Mouse (Mus musculus): ENCODE data around the gene Mier3.

DNA sequence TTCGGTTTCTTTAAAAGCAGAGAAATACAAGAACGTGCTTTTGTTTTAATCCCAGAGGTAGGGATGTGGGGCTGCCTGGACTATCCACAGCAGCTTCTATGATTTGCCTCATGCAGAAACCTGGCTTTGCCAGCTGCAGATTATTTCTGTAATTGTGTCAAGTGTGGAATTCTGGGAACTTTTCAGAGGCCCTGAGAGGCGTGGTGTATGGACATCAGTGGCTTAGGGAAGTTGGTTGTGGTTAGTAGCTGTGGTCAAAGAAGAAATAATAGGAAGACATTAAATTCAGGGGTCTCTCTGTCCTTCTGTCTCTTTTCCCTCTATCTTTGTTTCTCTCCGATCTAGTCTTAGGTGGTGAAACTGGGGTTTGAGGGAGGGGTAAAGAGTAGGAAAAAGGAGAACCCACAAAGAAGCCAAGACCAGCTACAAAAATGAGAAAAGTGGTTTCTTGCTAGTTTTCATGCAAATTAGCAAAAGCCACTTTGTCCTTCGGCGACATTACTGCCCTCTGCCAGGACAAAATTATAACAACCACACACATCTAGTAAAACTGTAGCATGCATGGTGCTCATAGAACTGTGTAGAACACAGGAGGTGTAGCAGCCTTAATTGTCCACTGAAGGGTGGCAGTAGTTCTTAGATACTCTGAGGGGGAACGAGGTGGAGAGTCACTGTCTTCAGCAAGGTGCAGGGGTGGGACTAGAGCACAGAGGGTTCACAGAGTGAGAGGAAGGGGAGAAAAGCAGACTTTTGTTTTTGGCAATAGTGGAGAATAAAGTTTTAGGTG lies 60.6 kb downstream of the Mier3 start:
- TF ChIP-seq CTCF (IDR thresholded peaks at IDR 0.05; ENCODE audit: low read depth, low read length) (no peak), POLR2A (IDR thresholded peaks at IDR 0.05; ENCODE audit: extremely low read depth, insufficient read depth, low read length) (no peak)

Data from liver, adult 2 months (tissue).